Mouse (Mus musculus) forebrain, embryonic 10.5 days (tissue): ENCODE results near the gene Smc6. TPM values are rescaled to one million over a fixed set of nuclear protein-coding genes. Genes with fewer than 3 reads are reported as not detected.

ENCODE experiments used
- DNase-seq: peaks from one replicate; pipeline ENCODE4 v3.0.0-alpha.2; 2017; ENCODE audit warnings: low spot score; ENCODE audit errors: extremely low spot score
- H3K27ac ChIP-seq: fragments of 300-500 bp; sonication (generic); 2 replicates; pipeline ENCODE4 v1.5.1; 2016; ENCODE audit warnings: mild to moderate bottlenecking
- H3K27me3 ChIP-seq: fragments of 300-500 bp; sonication (generic); 2 replicates; pipeline ENCODE4 v1.6.1; 2016; ENCODE audit warnings: mild to moderate bottlenecking; ENCODE audit not compliant: poor library complexity, severe bottlenecking
- H3K36me3 ChIP-seq: fragments of 300-500 bp; sonication (generic); replicated peaks from 2 replicates; pipeline ENCODE4 v1.6.1; 2016; ENCODE audit warnings: mild to moderate bottlenecking, moderate library complexity
- H3K4me1 ChIP-seq: fragments of 300-500 bp; sonication (generic); 2 replicates; pipeline ENCODE4 v1.6.1; 2016
- H3K4me3 ChIP-seq: fragments of 300-500 bp; sonication (generic); 2 replicates; pipeline ENCODE4 v1.5.1; 2016; ENCODE audit warnings: mild to moderate bottlenecking, moderate library complexity
- H3K9me3 ChIP-seq: fragments of 300-500 bp; sonication (generic); 2 replicates; pipeline ENCODE4 v1.6.1; 2016; ENCODE audit warnings: mild to moderate bottlenecking, moderate library complexity
- WGBS: fragments of 180-500 bp; shearing (Covaris S2); methylation state at CpG from one replicate; pipeline ENCODE4 v1.1.7; 2016; 5-methylcytosine and 5-hydroxymethylcytosine counted together
- microRNA-seq: library from miRNA; unstranded; fragments of <30 nt; microRNA quantifications from one replicate; pipeline ENCODE4, GENCODE M21; 2017
- polyA plus RNA-seq: library from polyadenylated mRNA; unstranded; fragments of >200 nt; fragmentation: Nextera tagmentation; extraction: Ambion mirVana; gene quantifications from 2 replicates; pipeline ENCODE4 v1.2.1, GENCODE M21; 2016

Smc6 gene
- polyA plus RNA-seq, 1 experiment from 2014 or later: 140 TPM

DNA sequence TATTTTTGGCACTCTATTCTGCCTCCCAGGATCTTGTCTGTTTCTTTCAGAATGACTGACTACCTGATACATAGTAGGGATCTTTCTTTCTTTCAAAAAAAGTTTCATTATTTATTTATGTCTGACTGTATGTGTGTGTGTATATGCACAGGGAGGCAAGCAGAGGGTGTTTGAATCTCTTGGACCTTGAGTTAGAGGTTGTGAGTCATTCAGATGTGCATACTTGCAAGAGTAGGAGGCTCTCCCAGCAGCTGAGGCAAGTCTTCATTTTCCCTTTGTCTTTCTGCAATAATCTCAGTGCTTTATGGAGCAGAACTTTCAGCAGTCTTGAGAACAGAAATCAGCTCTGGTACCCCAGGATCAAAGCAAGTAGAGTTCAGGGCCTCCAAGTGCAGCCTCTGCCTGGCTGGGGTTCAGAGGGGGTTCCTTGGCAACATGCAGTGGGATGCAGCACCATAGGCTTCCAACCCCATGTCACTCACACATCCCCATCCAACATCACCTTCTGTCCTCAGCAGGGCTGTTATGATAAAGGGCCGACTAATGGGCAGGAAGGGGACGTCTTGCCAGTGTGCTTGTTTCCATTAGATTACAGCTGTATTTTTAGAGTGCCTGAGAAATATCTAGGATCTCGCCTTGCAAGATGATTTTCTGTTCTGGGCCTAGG lies 101.5 kb downstream of the Smc6 start:
- H3K4me1 ChIP-seq: no peaks in the 10 kb centered on the region
- no peaks in the 10 kb centered on the region for H3K9me3 ChIP-seq
- no peak overlapping the region for H3K27ac ChIP-seq
- DNase-seq: no peak
- no peaks in the 10 kb centered on the region for H3K36me3 ChIP-seq
- WGBS: 76% methylated on average over 3 of the region's 3 CpGs
- H3K27me3 ChIP-seq: no peaks in the 10 kb centered on the region
- H3K4me3 ChIP-seq: no peak overlapping the region

Small RNA genes lying within 50 kb of the gene (microRNA-seq; reads per million reads assigned to microRNA genes)
- not detected for gene Mir7675

Other genes with a start within 250 kb of the Smc6 start
- gene Kcns3, start 114.8 kb upstream of the Smc6 start, polyA plus RNA-seq: 0.11 TPM in 2 replicates
- gene Msgn1, start 56.9 kb upstream of the Smc6 start, polyA plus RNA-seq: not detected in 2 replicates
- 19.1 and 19.7 TPM in 2 replicates for gene Gen1, start 85 bp upstream of the Smc6 start, polyA plus RNA-seq
- 0.71 and 0.77 TPM in 2 replicates for gene Vsnl1, start 170.7 kb downstream of the Smc6 start, polyA plus RNA-seq
- 0.14 and 0.45 TPM in 2 replicates for gene Rad51ap2, start 190.2 kb downstream of the Smc6 start, polyA plus RNA-seq